Mouse (Mus musculus): ENCODE measurements around the gene Nup210. TPM values are rescaled to one million over a fixed set of nuclear protein-coding genes. Genes with fewer than 3 reads are reported as not detected.
A peak's percentile ranks its signal among the peaks of the same experiment; 100 is the strongest.

Gene Nup210
- polyA plus RNA-seq (2014; fragmentation: Nextera tagmentation; extraction: Ambion mirVana): 13.1 and 16.2 TPM in 2 replicates

GRCm38 (mm10) chr6:91116244-91117145 lies at the start of gene Nup210:
Gene Nup210 (minus strand): TSS chr6:91116829.
- peaks cover 6% of the 10 kb centered on the region; the same call in 1 of the 2 replicates for H3K4me1 ChIP-seq (ENCODE audit: control insufficient read depth, insufficient read depth, low read length)
- H3K36me3 ChIP-seq (ENCODE audit: control insufficient read depth, insufficient read depth, low read length): no peaks in the 10 kb centered on the region
- H3K27ac ChIP-seq (replicated peaks; ENCODE audit: low read depth, low read length): no peak within 1 kb of the TSS
- peak within 1 kb of the TSS; percentile 63 for H3K4me3 ChIP-seq (ENCODE audit: low read depth, low read length)
- peak within 1 kb of the TSS; percentile 72 for H3K9ac ChIP-seq (ENCODE audit: low read depth, low read length)
- peaks cover 5% of the 10 kb centered on the region; the same call in 1 of the 2 replicates for H3K27me3 ChIP-seq (replicated peaks; ENCODE audit: control insufficient read depth, insufficient read depth, low read length)
- H3K9me3 ChIP-seq (ENCODE audit: control insufficient read depth, low read length): peaks cover 3% of the 10 kb centered on the region; the same call in 1 of the 2 replicates
- WGBS: under 1% methylated on average over 29 of the region's 93 CpGs
- peak within 1 kb of the TSS; percentile 99 for H3K4me2 ChIP-seq (ENCODE audit: low read depth, low read length)
- DNase-seq (ENCODE audit: low spot score) (peak; percentile 97), ATAC-seq (ENCODE audit: low read depth) (peak; percentile 96)

- H3K4me1 ChIP-seq (ENCODE audit: control insufficient read depth, insufficient read depth, low read length): peaks cover 10% of the 10 kb centered on the region; the same call in 1 of the 2 replicates
These were observed 48.6 kb upstream of the Nup210 start for GRCm38 (mm10) chr6:91165210-91165609.

GRCm38 (mm10) chr6:91164584-91164983 lies 48.0 kb upstream of the Nup210 start:
- ATAC-seq (ENCODE audit: low read depth) (no peak), DNase-seq (ENCODE audit: low spot score) (no peak)
- WGBS: 59% methylated on average over 2 of the region's 2 CpGs
- no peak overlapping the region for H3K27ac ChIP-seq (replicated peaks; ENCODE audit: low read depth, low read length)
- H3K4me3 ChIP-seq (ENCODE audit: low read depth, low read length): no peak overlapping the region
- H3K4me2 ChIP-seq (ENCODE audit: low read depth, low read length): no peak overlapping the region
- no peaks in the 10 kb centered on the region for H3K27me3 ChIP-seq (replicated peaks; ENCODE audit: control insufficient read depth, insufficient read depth, low read length)
- H3K9ac ChIP-seq (ENCODE audit: low read depth, low read length): no peak overlapping the region
- no peaks in the 10 kb centered on the region for H3K9me3 ChIP-seq (ENCODE audit: control insufficient read depth, low read length)
- H3K36me3 ChIP-seq (ENCODE audit: control insufficient read depth, insufficient read depth, low read length): peaks cover 14% of the 10 kb centered on the region
- H3K4me1 ChIP-seq (ENCODE audit: control insufficient read depth, insufficient read depth, low read length): peaks cover 14% of the 10 kb centered on the region; the same call in 1 of the 2 replicates

More at GRCm38 (mm10) chr6:91165210-91165609, 48.6 kb upstream of the Nup210 start:
- Histone ChIP-seq H3K9ac (ENCODE audit: low read depth, low read length) (no peak overlapping the region), H3K36me3 (ENCODE audit: control insufficient read depth, insufficient read depth, low read length) (peaks cover 20% of the 10 kb centered on the region), H3K9me3 (ENCODE audit: control insufficient read depth, low read length) (no peaks in the 10 kb centered on the region), H3K27me3 (replicated peaks; ENCODE audit: control insufficient read depth, insufficient read depth, low read length) (no peaks in the 10 kb centered on the region), H3K4me3 (ENCODE audit: low read depth, low read length) (no peak overlapping the region), H3K4me2 (ENCODE audit: low read depth, low read length) (no peak overlapping the region), H3K27ac (replicated peaks; ENCODE audit: low read depth, low read length) (no peak overlapping the region)
- WGBS: 33% methylated on average over 3 of the region's 3 CpGs
- DNase-seq (ENCODE audit: low spot score): peak; percentile 67
- ATAC-seq (ENCODE audit: low read depth): 0 out of 2 replicates have a peak, but pooled peaks have one; percentile 28

- no peak overlapping the region for H3K9ac ChIP-seq (ENCODE audit: low read depth, low read length)
- ATAC-seq (ENCODE audit: low read depth) (no peak), DNase-seq (ENCODE audit: low spot score) (no peak)
- peaks cover 22% of the 10 kb centered on the region for H3K4me1 ChIP-seq (ENCODE audit: control insufficient read depth, insufficient read depth, low read length)
- no peaks in the 10 kb centered on the region for H3K9me3 ChIP-seq (ENCODE audit: control insufficient read depth, low read length)
- H3K36me3 ChIP-seq (ENCODE audit: control insufficient read depth, insufficient read depth, low read length): peaks cover 11% of the 10 kb centered on the region; the same call in 1 of the 2 replicates
- no peaks in the 10 kb centered on the region for H3K27me3 ChIP-seq (replicated peaks; ENCODE audit: control insufficient read depth, insufficient read depth, low read length)
- no peak overlapping the region for H3K4me3 ChIP-seq (ENCODE audit: low read depth, low read length)
- no peak overlapping the region for H3K4me2 ChIP-seq (ENCODE audit: low read depth, low read length)
- WGBS: 74% methylated on average over 5 of the region's 5 CpGs
- no peak overlapping the region for H3K27ac ChIP-seq (replicated peaks; ENCODE audit: low read depth, low read length)
These were observed 46.7 kb upstream of the Nup210 start for GRCm38 (mm10) chr6:91163195-91163911.

- Histone ChIP-seq H3K4me1 (ENCODE audit: control insufficient read depth, insufficient read depth, low read length) (peaks cover 32% of the 10 kb centered on the region), H3K9ac (ENCODE audit: low read depth, low read length) (no peak overlapping the region), H3K4me2 (ENCODE audit: low read depth, low read length) (no peak overlapping the region), H3K4me3 (ENCODE audit: low read depth, low read length) (no peak overlapping the region), H3K27ac (replicated peaks; ENCODE audit: low read depth, low read length) (no peak overlapping the region), H3K9me3 (ENCODE audit: control insufficient read depth, low read length) (no peaks in the 10 kb centered on the region), H3K36me3 (ENCODE audit: control insufficient read depth, insufficient read depth, low read length) (peaks cover 11% of the 10 kb centered on the region; the same call in 1 of the 2 replicates), H3K27me3 (replicated peaks; ENCODE audit: control insufficient read depth, insufficient read depth, low read length) (no peaks in the 10 kb centered on the region)
- DNase-seq (ENCODE audit: low spot score): no peak
- no peak for ATAC-seq (ENCODE audit: low read depth)
- WGBS: 69% methylated on average over 5 of the region's 5 CpGs
These were observed 45.7 kb upstream of the Nup210 start for GRCm38 (mm10) chr6:91162314-91162713.

- DNase-seq (ENCODE audit: low spot score) (no peak), ATAC-seq (ENCODE audit: low read depth) (no peak)
- H3K4me3 ChIP-seq (ENCODE audit: low read depth, low read length): no peak overlapping the region
- H3K27ac ChIP-seq (replicated peaks; ENCODE audit: low read depth, low read length): no peak overlapping the region
- H3K36me3 ChIP-seq (ENCODE audit: control insufficient read depth, insufficient read depth, low read length): peaks cover 10% of the 10 kb centered on the region; the same call in 1 of the 2 replicates
- WGBS: 66% methylated on average over 6 of the region's 6 CpGs
- no peaks in the 10 kb centered on the region for H3K9me3 ChIP-seq (ENCODE audit: control insufficient read depth, low read length)
- H3K4me2 ChIP-seq (ENCODE audit: low read depth, low read length): no peak overlapping the region
- H3K9ac ChIP-seq (ENCODE audit: low read depth, low read length): no peak overlapping the region
- H3K27me3 ChIP-seq (replicated peaks; ENCODE audit: control insufficient read depth, insufficient read depth, low read length): no peaks in the 10 kb centered on the region
- peaks cover 36% of the 10 kb centered on the region for H3K4me1 ChIP-seq (ENCODE audit: control insufficient read depth, insufficient read depth, low read length)
These were observed 45.0 kb upstream of the Nup210 start for GRCm38 (mm10) chr6:91161506-91162235.

- no peak overlapping the region for H3K9ac ChIP-seq (ENCODE audit: low read depth, low read length)
- H3K9me3 ChIP-seq (ENCODE audit: control insufficient read depth, low read length): no peaks in the 10 kb centered on the region
- peaks cover 6% of the 10 kb centered on the region; the same call in 1 of the 2 replicates for H3K36me3 ChIP-seq (ENCODE audit: control insufficient read depth, insufficient read depth, low read length)
- H3K4me3 ChIP-seq (ENCODE audit: low read depth, low read length): no peak overlapping the region
- DNase-seq (ENCODE audit: low spot score) (no peak), ATAC-seq (ENCODE audit: low read depth) (no peak)
- peaks cover 40% of the 10 kb centered on the region for H3K4me1 ChIP-seq (ENCODE audit: control insufficient read depth, insufficient read depth, low read length)
- no peak overlapping the region for H3K4me2 ChIP-seq (ENCODE audit: low read depth, low read length)
- H3K27ac ChIP-seq (replicated peaks; ENCODE audit: low read depth, low read length): peak overlapping the region; percentile 44; the same call in 1 of the 2 replicates
- 70% methylated on average over 1 of the region's 2 CpGs for WGBS
- no peaks in the 10 kb centered on the region for H3K27me3 ChIP-seq (replicated peaks; ENCODE audit: control insufficient read depth, insufficient read depth, low read length)
These were observed 44.3 kb upstream of the Nup210 start for GRCm38 (mm10) chr6:91160976-91161375.

GRCm38 (mm10) chr6:91160399-91160798 lies 43.8 kb upstream of the Nup210 start:
- no peaks in the 10 kb centered on the region for H3K9me3 ChIP-seq (ENCODE audit: control insufficient read depth, low read length)
- peaks cover 6% of the 10 kb centered on the region; the same call in 1 of the 2 replicates for H3K36me3 ChIP-seq (ENCODE audit: control insufficient read depth, insufficient read depth, low read length)
- H3K27me3 ChIP-seq (replicated peaks; ENCODE audit: control insufficient read depth, insufficient read depth, low read length): no peaks in the 10 kb centered on the region
- WGBS: 18% methylated on average over 3 of the region's 3 CpGs
- H3K9ac ChIP-seq (ENCODE audit: low read depth, low read length): 0 out of 2 replicates have a peak overlapping the region, but pooled peaks have one; percentile 37
- peak; percentile 78 for DNase-seq (ENCODE audit: low spot score)
- no peak overlapping the region for H3K4me3 ChIP-seq (ENCODE audit: low read depth, low read length)
- no peak for ATAC-seq (ENCODE audit: low read depth)
- peaks cover 41% of the 10 kb centered on the region for H3K4me1 ChIP-seq (ENCODE audit: control insufficient read depth, insufficient read depth, low read length)
- H3K27ac ChIP-seq (replicated peaks; ENCODE audit: low read depth, low read length): peak overlapping the region; percentile 44; the same call in 1 of the 2 replicates
- no peak overlapping the region for H3K4me2 ChIP-seq (ENCODE audit: low read depth, low read length)

Measured in embryonic facial prominence, embryonic 14.5 days (tissue).